Mouse (Mus musculus): ENCODE data around the gene Slc39a3. TPM values are rescaled to one million over a fixed set of nuclear protein-coding genes. Genes with fewer than 3 reads are reported as not detected.
"Not testable (repeated sequence)": the region's sequence is repeated elsewhere in the genome, so short reads cannot be mapped to it uniquely, and the experiment has no call there.

Gene Slc39a3
- polyA plus RNA-seq, 1 experiment from 2014 or later = 26.7 TPM

DNA sequence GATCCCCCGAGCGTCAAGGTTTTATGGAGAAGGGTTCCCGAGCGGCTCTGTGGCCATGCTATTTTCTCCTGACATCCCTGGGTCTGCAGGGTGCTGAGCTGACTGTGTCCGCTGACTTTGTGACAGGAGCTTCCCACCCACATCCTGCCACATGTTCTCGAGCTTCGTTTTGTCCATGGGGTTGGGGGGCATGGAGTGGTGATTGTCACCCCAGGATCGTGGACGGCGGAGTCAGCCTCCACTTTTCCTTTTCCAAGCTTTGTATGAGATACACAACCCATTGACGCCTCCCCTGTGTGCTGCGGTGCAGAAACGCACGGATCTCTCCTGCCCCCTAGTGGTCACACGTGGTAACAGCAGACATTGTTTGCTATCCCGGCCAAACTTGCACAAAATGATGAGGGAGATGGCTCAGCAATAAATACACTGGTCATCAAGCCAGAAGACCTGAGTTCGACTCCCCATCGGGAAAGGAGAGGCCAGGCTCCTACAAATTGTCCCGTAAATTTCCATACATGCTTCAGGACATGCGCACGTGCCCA is 42.1 kb downstream of the Slc39a3 start:
- WGBS = 10% methylated on average over 21 of the region's 21 CpGs
- Histone ChIP-seq H3K4me2 (ENCODE audit: low read depth, low read length) (no peak overlapping the region), H3K4me1 (ENCODE audit: control insufficient read depth, insufficient read depth, low read length) (no peaks in the 10 kb centered on the region), H3K9me3 (ENCODE audit: control insufficient read depth, low read length) (no peaks in the 10 kb centered on the region), H3K9ac (replicated peaks; ENCODE audit: low read depth, low read length) (no peak overlapping the region), H3K27ac (ENCODE audit: low read depth, low read length) (no peak overlapping the region), H3K4me3 (ENCODE audit: low read depth, low read length) (no peak overlapping the region), H3K27me3 (ENCODE audit: control insufficient read depth, insufficient read depth, low read length) (no peaks in the 10 kb centered on the region), H3K36me3 (ENCODE audit: control insufficient read depth, insufficient read depth, low read length) (no peaks in the 10 kb centered on the region)
- ATAC-seq (ENCODE audit: low read depth) = peak; percentile 42; the same call in 1 of the 2 replicates

DNA sequence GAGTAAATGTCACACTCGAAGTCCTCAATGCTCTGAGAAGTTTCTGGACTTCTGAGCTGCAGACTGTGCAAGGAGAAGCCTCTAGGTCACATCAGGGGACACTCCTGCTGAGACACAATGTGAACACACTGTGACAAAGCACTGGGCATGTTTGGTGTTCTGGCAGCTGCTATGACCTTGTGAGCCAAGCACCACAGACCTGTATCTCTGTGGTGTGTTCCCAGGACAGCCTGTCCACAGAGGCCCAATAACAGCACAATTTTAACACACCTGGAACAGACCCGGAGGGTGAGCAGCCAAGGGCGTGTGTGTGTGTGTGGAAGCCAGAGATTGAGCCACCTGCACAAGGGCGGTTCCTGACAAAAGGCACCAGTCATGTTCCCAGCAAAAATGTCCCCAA is 42.6 kb downstream of the Slc39a3 start:
- no peaks in the 10 kb centered on the region for H3K4me1 ChIP-seq (ENCODE audit: control insufficient read depth, insufficient read depth, low read length)
- H3K4me2 ChIP-seq (ENCODE audit: low read depth, low read length) = no peak overlapping the region
- no peaks in the 10 kb centered on the region for H3K9me3 ChIP-seq (ENCODE audit: control insufficient read depth, low read length)
- no peak overlapping the region for H3K9ac ChIP-seq (replicated peaks; ENCODE audit: low read depth, low read length)
- WGBS = 66% methylated on average over 4 of the region's 4 CpGs
- H3K27me3 ChIP-seq (ENCODE audit: control insufficient read depth, insufficient read depth, low read length) = no peaks in the 10 kb centered on the region
- no peaks in the 10 kb centered on the region for H3K36me3 ChIP-seq (ENCODE audit: control insufficient read depth, insufficient read depth, low read length)
- no peak for ATAC-seq (ENCODE audit: low read depth)
- H3K4me3 ChIP-seq (ENCODE audit: low read depth, low read length) = no peak overlapping the region
- H3K27ac ChIP-seq (ENCODE audit: low read depth, low read length) = no peak overlapping the region

DNA sequence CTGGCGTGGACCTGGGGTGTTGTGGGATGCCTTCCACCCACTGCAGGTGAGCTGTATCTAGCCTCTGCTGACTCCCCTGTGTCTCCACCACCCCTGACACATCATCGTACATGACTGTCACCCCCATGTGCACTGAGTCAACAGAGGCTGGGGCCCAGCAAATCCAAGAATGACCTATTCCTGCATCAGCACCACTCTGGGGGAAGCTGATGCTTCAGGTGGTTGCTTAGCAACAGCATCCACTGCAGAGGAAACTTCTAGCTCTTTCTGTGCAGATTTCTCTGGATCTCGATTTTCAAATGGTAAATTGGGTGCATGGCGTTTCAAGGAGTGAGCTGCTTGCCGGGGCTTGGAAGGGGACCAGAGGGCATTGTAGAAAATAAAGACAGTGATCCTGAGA is 44.0 kb downstream of the Slc39a3 start:
- Histone ChIP-seq H3K9ac (replicated peaks; ENCODE audit: low read depth, low read length) (no peak overlapping the region), H3K27ac (ENCODE audit: low read depth, low read length) (no peak overlapping the region)
- 67% methylated on average over 5 of the region's 5 CpGs for WGBS

DNA sequence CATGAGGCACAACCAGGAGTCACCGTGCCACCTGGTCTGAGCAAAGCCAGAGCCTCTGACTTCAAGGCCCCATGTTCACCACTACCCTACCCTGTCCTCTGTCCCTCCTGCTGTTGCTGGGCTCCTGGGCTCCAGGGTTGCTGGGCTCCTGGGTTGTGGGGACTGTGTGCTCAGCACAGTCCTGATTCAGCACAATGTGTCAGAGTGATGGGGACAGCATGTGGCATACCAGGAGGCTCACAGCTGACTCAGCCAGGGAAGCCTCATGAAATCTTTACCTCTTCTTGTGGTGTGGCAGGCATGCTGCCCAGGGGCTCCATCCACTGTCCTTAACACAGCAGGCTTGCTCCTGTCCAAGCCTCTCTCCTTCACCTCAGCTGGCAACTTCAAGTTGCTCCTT is 45.3 kb downstream of the Slc39a3 start:
- Histone ChIP-seq H3K4me3 (ENCODE audit: low read depth, low read length) (no peak overlapping the region), H3K36me3 (ENCODE audit: control insufficient read depth, insufficient read depth, low read length) (no peaks in the 10 kb centered on the region), H3K4me2 (ENCODE audit: low read depth, low read length) (no peak overlapping the region), H3K9me3 (ENCODE audit: control insufficient read depth, low read length) (no peaks in the 10 kb centered on the region), H3K27ac (ENCODE audit: low read depth, low read length) (no peak overlapping the region), H3K27me3 (ENCODE audit: control insufficient read depth, insufficient read depth, low read length) (peaks cover 2% of the 10 kb centered on the region), H3K9ac (replicated peaks; ENCODE audit: low read depth, low read length) (no peak overlapping the region), H3K4me1 (ENCODE audit: control insufficient read depth, insufficient read depth, low read length) (no peaks in the 10 kb centered on the region)
- ATAC-seq (ENCODE audit: low read depth) = no peak
- WGBS = 83% methylated on average over 1 of the region's 1 CpGs

More for the DNA sequence above, 44.0 kb downstream of the Slc39a3 start:
- no peak overlapping the region for H3K4me3 ChIP-seq (ENCODE audit: low read depth, low read length)
- ATAC-seq (ENCODE audit: low read depth) = no peak
- H3K4me2 ChIP-seq (ENCODE audit: low read depth, low read length) = no peak overlapping the region
- H3K27me3 ChIP-seq (ENCODE audit: control insufficient read depth, insufficient read depth, low read length) = no peaks in the 10 kb centered on the region
- H3K36me3 ChIP-seq (ENCODE audit: control insufficient read depth, insufficient read depth, low read length) = no peaks in the 10 kb centered on the region
- no peaks in the 10 kb centered on the region for H3K9me3 ChIP-seq (ENCODE audit: control insufficient read depth, low read length)
- no peaks in the 10 kb centered on the region for H3K4me1 ChIP-seq (ENCODE audit: control insufficient read depth, insufficient read depth, low read length)

DNA sequence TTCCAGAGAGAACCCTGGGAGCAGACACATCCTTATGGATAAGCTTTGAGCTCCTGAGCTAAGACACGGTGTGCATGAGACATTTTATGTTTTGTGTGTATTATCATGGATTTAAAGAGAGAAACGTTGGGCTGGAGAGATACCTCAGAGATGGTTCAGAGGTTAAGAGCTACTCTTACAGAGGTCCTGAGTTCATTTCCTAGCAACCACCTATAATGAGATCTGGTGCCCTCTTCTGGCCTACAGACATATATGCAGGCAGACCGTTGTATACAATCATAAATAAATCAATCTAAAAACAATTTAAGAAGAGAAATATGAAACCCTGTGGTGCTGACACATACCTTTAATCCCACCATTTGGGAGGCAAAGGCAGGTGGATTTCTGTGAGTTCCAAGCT is 46.2 kb downstream of the Slc39a3 start:
- no peak overlapping the region for H3K9ac ChIP-seq (replicated peaks; ENCODE audit: low read depth, low read length)
- no peaks in the 10 kb centered on the region for H3K4me1 ChIP-seq (ENCODE audit: control insufficient read depth, insufficient read depth, low read length)
- H3K27ac ChIP-seq (ENCODE audit: low read depth, low read length) = no peak overlapping the region
- H3K4me2 ChIP-seq (ENCODE audit: low read depth, low read length) = no peak overlapping the region
- WGBS = 8% methylated on average over 3 of the region's 3 CpGs
- no peak overlapping the region for H3K4me3 ChIP-seq (ENCODE audit: low read depth, low read length)
- no peaks in the 10 kb centered on the region for H3K36me3 ChIP-seq (ENCODE audit: control insufficient read depth, insufficient read depth, low read length)
- ATAC-seq (ENCODE audit: low read depth) = no peak
- H3K9me3 ChIP-seq (ENCODE audit: control insufficient read depth, low read length) = no peaks in the 10 kb centered on the region
- H3K27me3 ChIP-seq (ENCODE audit: control insufficient read depth, insufficient read depth, low read length) = peaks cover 10% of the 10 kb centered on the region

DNA sequence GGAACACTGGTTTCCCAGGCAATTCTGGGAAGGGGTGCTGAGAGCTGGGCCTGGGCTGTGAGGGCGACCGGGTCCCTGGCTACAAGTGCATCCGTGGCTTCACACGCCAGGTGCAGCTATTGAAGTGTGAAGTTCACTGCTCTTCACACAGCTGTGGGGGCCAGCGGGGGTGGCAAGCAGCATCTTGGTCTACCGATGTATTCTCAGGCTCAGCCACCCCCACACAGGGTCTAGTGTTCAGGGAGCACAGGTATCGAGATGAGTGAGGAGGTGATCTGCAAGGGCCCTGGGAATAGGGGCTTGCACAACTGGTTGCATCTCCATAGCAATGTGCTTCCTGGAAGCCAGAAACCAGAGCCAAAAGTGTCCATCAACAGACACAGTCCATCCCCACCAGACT is 46.8 kb downstream of the Slc39a3 start:
- Histone ChIP-seq H3K27me3 (ENCODE audit: control insufficient read depth, insufficient read depth, low read length) (peaks cover 15% of the 10 kb centered on the region), H3K36me3 (ENCODE audit: control insufficient read depth, insufficient read depth, low read length) (no peaks in the 10 kb centered on the region)

DNA sequence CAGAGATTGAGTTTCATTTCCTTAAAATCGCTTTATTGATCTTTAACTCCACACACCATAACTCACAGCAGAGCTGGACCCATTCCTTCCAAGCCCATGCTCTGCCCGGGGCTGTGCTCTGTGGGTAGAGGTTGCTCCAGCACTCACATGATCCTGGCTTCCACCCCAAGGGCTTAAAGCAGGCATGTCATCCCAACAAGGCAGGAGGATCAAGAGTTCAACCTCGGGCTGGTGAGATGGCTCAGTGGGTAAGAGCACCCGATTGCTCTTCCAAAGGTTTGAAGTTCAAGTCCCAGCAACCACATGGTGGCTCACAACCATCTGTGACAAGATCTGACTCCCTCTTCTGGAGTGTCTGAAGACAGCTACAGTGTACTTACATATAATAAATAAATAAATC is 47.4 kb downstream of the Slc39a3 start:
- not testable (repeated sequence) for H3K9me3 ChIP-seq (ENCODE audit: control insufficient read depth, low read length); H3K27ac ChIP-seq (ENCODE audit: low read depth, low read length); ATAC-seq (ENCODE audit: low read depth); H3K36me3 ChIP-seq (ENCODE audit: control insufficient read depth, insufficient read depth, low read length); H3K4me3 ChIP-seq (ENCODE audit: low read depth, low read length); H3K9ac ChIP-seq (replicated peaks; ENCODE audit: low read depth, low read length); H3K4me1 ChIP-seq (ENCODE audit: control insufficient read depth, insufficient read depth, low read length); H3K4me2 ChIP-seq (ENCODE audit: low read depth, low read length)
- H3K27me3 ChIP-seq (ENCODE audit: control insufficient read depth, insufficient read depth, low read length) = peaks cover 20% of the 10 kb centered on the region
- 55% methylated on average over 4 of the region's 4 CpGs for WGBS

More for the DNA sequence above, 46.8 kb downstream of the Slc39a3 start:
- ATAC-seq (ENCODE audit: low read depth) = no peak
- no peaks in the 10 kb centered on the region for H3K9me3 ChIP-seq (ENCODE audit: control insufficient read depth, low read length)
- no peak overlapping the region for H3K4me3 ChIP-seq (ENCODE audit: low read depth, low read length)
- no peak overlapping the region for H3K4me2 ChIP-seq (ENCODE audit: low read depth, low read length)
- no peak overlapping the region for H3K9ac ChIP-seq (replicated peaks; ENCODE audit: low read depth, low read length)
- no peaks in the 10 kb centered on the region for H3K4me1 ChIP-seq (ENCODE audit: control insufficient read depth, insufficient read depth, low read length)
- H3K27ac ChIP-seq (ENCODE audit: low read depth, low read length) = no peak overlapping the region
- WGBS = 73% methylated on average over 7 of the region's 7 CpGs

DNA sequence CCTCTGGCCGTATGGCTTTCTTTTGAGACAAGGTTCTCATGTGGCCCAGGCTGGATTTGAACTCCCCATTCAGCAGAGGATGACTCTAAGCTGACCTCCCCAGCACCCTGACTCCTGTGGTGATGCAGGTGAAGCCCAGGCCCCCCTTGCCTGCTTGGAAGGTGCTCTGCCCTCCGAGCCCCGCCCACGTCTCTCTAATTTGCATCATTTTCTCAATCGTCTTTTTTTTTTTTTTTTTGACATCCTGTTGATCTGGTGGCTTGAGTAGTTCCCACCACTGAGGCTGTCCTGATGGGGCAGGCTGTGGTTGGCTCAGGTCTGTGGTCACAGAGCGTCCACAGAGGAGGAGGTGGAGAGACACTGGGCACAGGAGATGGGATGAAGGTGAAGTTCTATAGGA is 47.8 kb downstream of the Slc39a3 start:
- no peak overlapping the region for H3K9ac ChIP-seq (replicated peaks; ENCODE audit: low read depth, low read length)
- 69% methylated on average over 6 of the region's 6 CpGs for WGBS
- no peak overlapping the region for H3K27ac ChIP-seq (ENCODE audit: low read depth, low read length)
- no peaks in the 10 kb centered on the region for H3K4me1 ChIP-seq (ENCODE audit: control insufficient read depth, insufficient read depth, low read length)
- no peaks in the 10 kb centered on the region for H3K9me3 ChIP-seq (ENCODE audit: control insufficient read depth, low read length)
- ATAC-seq (ENCODE audit: low read depth) = no peak
- H3K4me2 ChIP-seq (ENCODE audit: low read depth, low read length) = no peak overlapping the region
- H3K27me3 ChIP-seq (ENCODE audit: control insufficient read depth, insufficient read depth, low read length) = peaks cover 22% of the 10 kb centered on the region
- no peaks in the 10 kb centered on the region for H3K36me3 ChIP-seq (ENCODE audit: control insufficient read depth, insufficient read depth, low read length)
- no peak overlapping the region for H3K4me3 ChIP-seq (ENCODE audit: low read depth, low read length)

DNA sequence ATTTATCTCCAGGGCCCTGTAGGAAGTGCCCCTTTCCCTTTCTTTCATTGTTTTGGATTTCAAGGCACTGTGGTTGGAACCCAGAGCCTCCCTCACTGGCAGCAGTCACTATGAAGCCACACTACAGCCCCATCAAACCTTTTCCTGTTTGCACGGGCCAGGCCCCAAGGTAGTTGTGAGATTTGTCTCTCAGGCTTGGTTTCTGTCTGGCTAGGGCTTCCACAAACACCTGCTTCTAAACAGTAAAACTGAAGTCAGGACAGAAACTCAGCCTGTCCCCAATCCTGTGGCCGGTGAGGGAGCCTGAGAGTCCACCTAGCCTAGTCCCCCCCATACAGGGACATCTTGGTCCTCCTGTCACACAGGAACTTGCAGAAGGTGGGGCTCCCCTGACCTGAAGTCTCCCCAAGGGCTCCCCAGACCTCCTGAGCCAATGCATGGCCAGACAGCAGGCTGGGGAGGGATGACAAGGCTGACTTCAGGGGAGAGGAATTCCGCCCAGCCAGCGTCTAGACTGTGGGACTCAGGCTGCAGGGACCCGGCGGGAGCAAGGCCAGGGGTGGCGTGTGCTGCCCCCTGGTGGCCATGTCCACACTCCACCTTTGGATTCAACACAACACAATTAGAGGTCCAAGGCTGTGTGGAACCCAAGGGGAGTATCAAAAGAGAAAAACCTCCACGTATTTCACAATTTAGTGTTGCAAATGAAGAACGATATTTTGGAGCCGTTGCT is 49.4 kb downstream of the Slc39a3 start:
- peaks cover 23% of the 10 kb centered on the region for H3K27me3 ChIP-seq (ENCODE audit: control insufficient read depth, insufficient read depth, low read length)
- H3K27ac ChIP-seq (ENCODE audit: low read depth, low read length) = no peak overlapping the region
- no peaks in the 10 kb centered on the region for H3K36me3 ChIP-seq (ENCODE audit: control insufficient read depth, insufficient read depth, low read length)
- no peak overlapping the region for H3K9ac ChIP-seq (replicated peaks; ENCODE audit: low read depth, low read length)
- H3K9me3 ChIP-seq (ENCODE audit: control insufficient read depth, low read length) = no peaks in the 10 kb centered on the region
- ATAC-seq (ENCODE audit: low read depth) = peak; percentile 89
- no peaks in the 10 kb centered on the region for H3K4me1 ChIP-seq (ENCODE audit: control insufficient read depth, insufficient read depth, low read length)
- 15% methylated on average over 10 of the region's 10 CpGs for WGBS
- no peak overlapping the region; the same call in 1 of the 2 replicates for H3K4me3 ChIP-seq (ENCODE audit: low read depth, low read length)
- H3K4me2 ChIP-seq (ENCODE audit: low read depth, low read length) = no peak overlapping the region
